Mouse (Mus musculus): ENCODE data around the gene H2-Q2. TPM values are rescaled to one million over a fixed set of nuclear protein-coding genes. Genes with fewer than 3 reads are reported as not detected.

The H2-Q2 gene
- polyA plus RNA-seq (2015; fragmentation: Nextera tagmentation; extraction: Ambion mirVana), result 1.9 and 2.7 TPM in 2 replicates

GRCm38 (mm10) chr17:35342071-35342671, at the start of gene H2-Q2:
Gene H2-Q2 (plus strand): TSS chr17:35342242.

GRCm38 (mm10) chr17:35320327-35321081, 21.5 kb upstream of the H2-Q2 start, which contains the start of gene H2-Q1:
Gene H2-Q1 (plus strand): TSS chr17:35320405.

GRCm38 (mm10) chr17:35379369-35379728, 37.3 kb downstream of the H2-Q2 start, which contains the start of gene H2-Q4:
Gene H2-Q4 (plus strand): TSS chr17:35379617.

Other genes starting within 250 kb of the H2-Q2 start
- gene Ly6g5c, start 234.0 kb upstream of the H2-Q2 start, polyA plus RNA-seq (2015; fragmentation: Nextera tagmentation; extraction: Ambion mirVana), result not detected in 2 replicates
- 0.22 and 0.35 TPM in 2 replicates for gene Ly6g5b, start 226.8 kb upstream of the H2-Q2 start, polyA plus RNA-seq (2015; fragmentation: Nextera tagmentation; extraction: Ambion mirVana)
- gene Gpank1, start 220.8 kb upstream of the H2-Q2 start, polyA plus RNA-seq (2015; fragmentation: Nextera tagmentation; extraction: Ambion mirVana), result 9.5 and 11.9 TPM in 2 replicates
- 189 and 201 TPM in 2 replicates for gene Csnk2b, start 220.2 kb upstream of the H2-Q2 start, polyA plus RNA-seq (2015; fragmentation: Nextera tagmentation; extraction: Ambion mirVana)
- gene D17H6S53E, start 215.9 kb upstream of the H2-Q2 start, polyA plus RNA-seq (2015; fragmentation: Nextera tagmentation; extraction: Ambion mirVana), result 9.9 and 10.8 TPM in 2 replicates
- 0.95 TPM in 1 of 2 replicates, not detected in the other for gene Apom, start 210.2 kb upstream of the H2-Q2 start, polyA plus RNA-seq (2015; fragmentation: Nextera tagmentation; extraction: Ambion mirVana)
- gene Bag6, start 207.1 kb upstream of the H2-Q2 start, polyA plus RNA-seq (2015; fragmentation: Nextera tagmentation; extraction: Ambion mirVana), result 28.9 and 35.6 TPM in 2 replicates
- 73.9 and 74.9 TPM in 2 replicates for gene Prrc2a, start 177.3 kb upstream of the H2-Q2 start, polyA plus RNA-seq (2015; fragmentation: Nextera tagmentation; extraction: Ambion mirVana)
- gene Aif1, start 166.2 kb upstream of the H2-Q2 start, polyA plus RNA-seq (2015; fragmentation: Nextera tagmentation; extraction: Ambion mirVana), result 11.2 and 12.6 TPM in 2 replicates
- gene Lst1, start 153.8 kb upstream of the H2-Q2 start, polyA plus RNA-seq (2015; fragmentation: Nextera tagmentation; extraction: Ambion mirVana), result 13.5 and 15.8 TPM in 2 replicates
- gene Ltb, start 147.8 kb upstream of the H2-Q2 start, polyA plus RNA-seq (2015; fragmentation: Nextera tagmentation; extraction: Ambion mirVana), result 0.53 and 0.96 TPM in 2 replicates
- gene Tnf, start 140.2 kb upstream of the H2-Q2 start, polyA plus RNA-seq (2015; fragmentation: Nextera tagmentation; extraction: Ambion mirVana), result 0.40 and 0.69 TPM in 2 replicates
- 0.12 and 0.30 TPM in 2 replicates for gene Lta, start 136.9 kb upstream of the H2-Q2 start, polyA plus RNA-seq (2015; fragmentation: Nextera tagmentation; extraction: Ambion mirVana)
- gene Gm16181, start 121.4 kb upstream of the H2-Q2 start, polyA plus RNA-seq (2015; fragmentation: Nextera tagmentation; extraction: Ambion mirVana), result not detected in 2 replicates
- 4.5 TPM in 2 replicates for gene Atp6v1g2, start 108.6 kb upstream of the H2-Q2 start, polyA plus RNA-seq (2015; fragmentation: Nextera tagmentation; extraction: Ambion mirVana)
- 7.0 and 7.5 TPM in 2 replicates for gene Nfkbil1, start 106.5 kb upstream of the H2-Q2 start, polyA plus RNA-seq (2015; fragmentation: Nextera tagmentation; extraction: Ambion mirVana)
- 170 TPM in 2 replicates for gene Ddx39b, start 100.5 kb upstream of the H2-Q2 start, polyA plus RNA-seq (2015; fragmentation: Nextera tagmentation; extraction: Ambion mirVana)
- 251 and 342 TPM in 2 replicates for gene H2-D1, start 79.5 kb upstream of the H2-Q2 start, polyA plus RNA-seq (2015; fragmentation: Nextera tagmentation; extraction: Ambion mirVana)
- 0.05 TPM in 1 of 2 replicates, not detected in the other for gene H2-Q1, start 21.8 kb upstream of the H2-Q2 start, polyA plus RNA-seq (2015; fragmentation: Nextera tagmentation; extraction: Ambion mirVana)
- gene H2-Q4, start 37.4 kb downstream of the H2-Q2 start, polyA plus RNA-seq (2015; fragmentation: Nextera tagmentation; extraction: Ambion mirVana), result 3.3 and 3.8 TPM in 2 replicates
- 0.25 and 0.59 TPM in 2 replicates for gene H2-Q6, start 82.6 kb downstream of the H2-Q2 start, polyA plus RNA-seq (2015; fragmentation: Nextera tagmentation; extraction: Ambion mirVana)
- gene H2-Q7, start 96.9 kb downstream of the H2-Q2 start, polyA plus RNA-seq (2015; fragmentation: Nextera tagmentation; extraction: Ambion mirVana), result 1.6 and 2.2 TPM in 2 replicates
- gene H2-Q10, start 127.8 kb downstream of the H2-Q2 start, polyA plus RNA-seq (2015; fragmentation: Nextera tagmentation; extraction: Ambion mirVana), result 1.1 and 1.3 TPM in 2 replicates
- not detected in 2 replicates for gene Pou5f1, start 163.8 kb downstream of the H2-Q2 start, polyA plus RNA-seq (2015; fragmentation: Nextera tagmentation; extraction: Ambion mirVana)
- gene Tcf19, start 174.6 kb downstream of the H2-Q2 start, polyA plus RNA-seq (2015; fragmentation: Nextera tagmentation; extraction: Ambion mirVana), result 23.9 and 33.5 TPM in 2 replicates
- 7.9 and 9.8 TPM in 2 replicates for gene Cchcr1, start 174.9 kb downstream of the H2-Q2 start, polyA plus RNA-seq (2015; fragmentation: Nextera tagmentation; extraction: Ambion mirVana)
- gene Psors1c2, start 191.0 kb downstream of the H2-Q2 start, polyA plus RNA-seq (2015; fragmentation: Nextera tagmentation; extraction: Ambion mirVana), result 0.16 TPM in 1 of 2 replicates, not detected in the other
- gene Cdsn, start 209.9 kb downstream of the H2-Q2 start, polyA plus RNA-seq (2015; fragmentation: Nextera tagmentation; extraction: Ambion mirVana), result 0.11 and 0.21 TPM in 2 replicates
- gene 2300002M23Rik, start 225.2 kb downstream of the H2-Q2 start, polyA plus RNA-seq (2015; fragmentation: Nextera tagmentation; extraction: Ambion mirVana), result not detected in 2 replicates

Data from urinary bladder, postnatal 0 days (tissue).